Mouse (Mus musculus): ENCODE measurements at regions not wholly inside any gene's neighbourhood (a gene's known extent, or its start where the extent isn't known, plus 50 kb on each side); places are given as distances from the start of the nearest gene placed in this dataset.

GRCm38 (mm10) chr4:75213176-75213476 is 65.0 kb downstream of the Dmac1 start:
- DNase-seq, result no peak
- intact Hi-C loops (cut with DNase I), result no loop called here

- peak; percentile 4 for DNase-seq
- intact Hi-C loops (cut with DNase I), result no loop called here
These were observed 65.5 kb downstream of the Dmac1 start for GRCm38 (mm10) chr4:75212396-75213175.

Measured in left cerebral cortex, postnatal 4 days (tissue).